Mouse (Mus musculus) limb, embryonic 11.5 days (tissue): Measurements from ENCODE around the gene Trim17. TPM values are rescaled to one million over a fixed set of nuclear protein-coding genes. Genes with fewer than 3 reads are reported as not detected.

Source experiments
- ATAC-seq: fragments of 200-750 bp; cut with Nextera tagmentation; 2 replicates; pipeline ENCODE4 v1.8.0; 2017; ENCODE audit warnings: low read depth; ENCODE audit not compliant: insufficient number of reproducible peaks, low FRiP score, low TSS enrichment
- DNase-seq: peaks from one replicate; pipeline ENCODE4 v3.0.0-alpha.2; 2015; ENCODE audit warnings: low spot score
- H3K27ac ChIP-seq: fragments of 300-500 bp; sonication (generic); replicated peaks from 2 replicates; pipeline ENCODE4 v1.5.1; 2014; ENCODE audit warnings: low read depth, mild to moderate bottlenecking, low read length
- H3K27me3 ChIP-seq: fragments of 300-500 bp; sonication (generic); 2 replicates; pipeline ENCODE4 v1.6.1; 2014; ENCODE audit warnings: mild to moderate bottlenecking, low read length, mixed read lengths; ENCODE audit not compliant: control insufficient read depth, insufficient read depth
- H3K36me3 ChIP-seq: fragments of 300-500 bp; sonication (generic); 2 replicates; pipeline ENCODE4 v1.6.1; 2014; ENCODE audit warnings: mild to moderate bottlenecking, low read length, moderate library complexity, mixed read lengths; ENCODE audit not compliant: control insufficient read depth, insufficient read depth
- H3K4me1 ChIP-seq: fragments of 300-500 bp; sonication (generic); 2 replicates; pipeline ENCODE4 v1.6.1; 2014; ENCODE audit warnings: low read length, mixed read lengths; ENCODE audit not compliant: control insufficient read depth, insufficient read depth
- H3K4me2 ChIP-seq: fragments of 300-500 bp; sonication (generic); 2 replicates; pipeline ENCODE4 v1.6.1; 2014; ENCODE audit warnings: low read depth, mild to moderate bottlenecking, moderate library complexity; ENCODE audit not compliant: severe bottlenecking
- H3K4me3 ChIP-seq: fragments of 300-500 bp; sonication (generic); 2 replicates; pipeline ENCODE4 v1.5.1; 2014; ENCODE audit warnings: low read depth, low read length
- H3K9ac ChIP-seq: fragments of 300-500 bp; sonication (generic); 2 replicates; pipeline ENCODE4 v1.6.1; 2014; ENCODE audit warnings: mild to moderate bottlenecking, low read length
- H3K9me3 ChIP-seq: fragments of 300-500 bp; sonication (generic); 2 replicates; pipeline ENCODE4 v1.6.1; 2016; ENCODE audit warnings: low read length; ENCODE audit not compliant: control insufficient read depth
- WGBS: fragments of 180-500 bp; shearing (Covaris S2); extraction: QIAGEN DNeasy Blood & Tissue Kit; methylation state at CpG from one replicate; pipeline ENCODE4 v1.1.7; 2014; 5-methylcytosine and 5-hydroxymethylcytosine counted together
- polyA plus RNA-seq: library from polyadenylated mRNA; unstranded; fragments of >200 nt; fragmentation: Nextera tagmentation; extraction: Ambion mirVana; gene quantifications from 2 replicates; pipeline ENCODE4 v1.2.1, GENCODE M21; 2014

Trim17 gene
- polyA plus RNA-seq, 1 experiment from 2014 or later = 0.25 TPM

DNA sequence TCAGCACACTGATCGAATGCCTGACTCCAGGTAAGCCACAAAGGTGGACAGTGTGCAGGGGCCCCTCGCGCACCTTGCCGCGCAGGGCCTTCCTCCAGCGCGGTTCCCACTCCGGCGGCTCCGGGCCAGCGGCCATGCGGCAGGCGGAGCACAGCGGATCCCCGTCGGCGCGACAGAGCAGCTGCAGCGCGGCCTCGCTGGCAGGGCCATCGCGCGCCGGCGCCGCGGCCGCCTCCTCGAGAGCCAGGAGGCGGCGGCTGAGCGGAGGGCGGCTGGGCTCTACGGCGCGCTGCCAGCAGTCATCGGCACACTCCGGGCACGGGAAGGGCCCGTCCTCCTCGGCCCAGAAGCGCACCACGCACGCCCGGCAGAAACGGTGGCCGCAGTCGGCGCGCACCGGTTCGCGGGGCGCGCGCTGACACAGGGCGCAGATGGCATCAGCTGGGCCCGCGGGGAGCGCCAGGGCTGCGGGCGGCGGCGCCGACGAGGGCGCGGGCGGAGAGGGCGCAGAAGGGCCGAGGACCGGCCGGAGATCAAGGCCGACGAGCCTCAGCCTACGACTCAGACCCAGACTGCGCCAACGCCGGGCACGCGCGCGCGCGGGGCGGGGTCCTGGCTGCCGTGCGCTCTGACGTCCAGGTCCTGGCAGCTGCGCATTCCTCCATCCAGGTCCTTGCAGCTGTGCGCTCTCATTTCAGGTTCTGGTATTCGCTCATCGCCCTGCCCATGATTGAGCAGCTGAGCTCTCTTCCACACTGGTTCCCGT lies 16.0 kb upstream of the Trim17 start, which contains the start of gene Rnf187:
Rnf187 (minus strand) TSS at position 595 of the 766 bp plus-strand sequence.
- WGBS = under 1% methylated on average over 90 of the region's 95 CpGs
- peaks cover 3% of the 10 kb centered on the region; the same call in 1 of the 2 replicates for H3K36me3 ChIP-seq
- H3K9me3 ChIP-seq = no peaks in the 10 kb centered on the region
- ATAC-seq (peak; percentile 92), DNase-seq (peak; percentile 96)
- H3K4me2 ChIP-seq = peak within 1 kb of the TSS; percentile 92
- peak within 1 kb of the TSS; percentile 72 for H3K27ac ChIP-seq
- H3K4me1 ChIP-seq = peaks cover 6% of the 10 kb centered on the region
- peak within 1 kb of the TSS; percentile 89 for H3K9ac ChIP-seq
- no peaks in the 10 kb centered on the region for H3K27me3 ChIP-seq
- H3K4me3 ChIP-seq = peak within 1 kb of the TSS; percentile 89

DNA sequence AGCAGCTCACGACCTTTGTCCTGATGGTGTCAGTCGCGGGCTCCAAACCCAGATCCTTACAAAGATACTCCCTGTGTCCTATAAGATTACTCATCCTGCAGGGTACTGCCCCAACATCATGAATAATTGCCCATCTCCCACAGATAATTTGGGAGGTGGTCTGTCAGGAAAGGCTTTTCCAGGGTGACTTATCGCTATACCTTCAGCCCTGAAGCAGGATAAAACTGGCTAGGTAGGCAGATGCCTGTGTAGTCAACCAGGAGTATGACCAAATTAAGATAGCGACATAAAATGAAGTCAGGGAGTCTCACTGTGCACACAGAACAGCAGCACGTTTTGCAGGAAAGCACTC lies 15.4 kb upstream of the Trim17 start:
- 20% methylated on average over 6 of the region's 6 CpGs for WGBS
- H3K4me3 ChIP-seq = peak overlapping the region; percentile 89; the same call in 1 of the 2 replicates
- DNase-seq = no peak
- no peak overlapping the region for H3K27ac ChIP-seq
- no peak overlapping the region for H3K9ac ChIP-seq
- no peaks in the 10 kb centered on the region; the same call in 1 of the 2 replicates for H3K36me3 ChIP-seq
- H3K9me3 ChIP-seq = no peaks in the 10 kb centered on the region
- no peaks in the 10 kb centered on the region for H3K27me3 ChIP-seq
- peak overlapping the region; percentile 43 for H3K4me2 ChIP-seq
- H3K4me1 ChIP-seq = peaks cover 6% of the 10 kb centered on the region
- no peak for ATAC-seq

DNA sequence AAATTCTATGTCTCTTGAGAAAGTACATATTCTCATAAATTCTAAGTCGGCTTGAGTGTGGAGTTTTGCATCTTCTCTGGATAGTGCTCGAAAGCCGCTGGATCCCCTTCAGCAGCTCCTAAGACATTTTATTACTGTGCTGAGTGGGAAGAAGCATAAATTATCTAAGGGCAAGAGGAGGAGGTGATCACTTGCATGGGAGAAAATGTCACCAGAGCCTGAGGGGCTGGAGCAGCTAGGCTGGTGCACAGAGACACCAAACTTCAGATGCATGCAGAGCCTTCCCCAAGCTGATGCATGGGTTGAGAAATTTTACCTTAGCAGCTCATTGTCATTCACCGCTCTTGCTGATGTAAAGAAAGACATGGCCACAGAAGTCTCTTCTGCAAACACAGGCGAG lies 10.3 kb upstream of the Trim17 start:
- Histone ChIP-seq H3K4me1 (no peaks in the 10 kb centered on the region), H3K36me3 (no peaks in the 10 kb centered on the region), H3K4me2 (no peak overlapping the region), H3K9me3 (no peaks in the 10 kb centered on the region), H3K9ac (no peak overlapping the region), H3K4me3 (no peak overlapping the region), H3K27ac (no peak overlapping the region), H3K27me3 (peaks cover 8% of the 10 kb centered on the region)
- no peak for DNase-seq
- ATAC-seq = no peak
- 70% methylated on average over 5 of the region's 5 CpGs for WGBS

DNA sequence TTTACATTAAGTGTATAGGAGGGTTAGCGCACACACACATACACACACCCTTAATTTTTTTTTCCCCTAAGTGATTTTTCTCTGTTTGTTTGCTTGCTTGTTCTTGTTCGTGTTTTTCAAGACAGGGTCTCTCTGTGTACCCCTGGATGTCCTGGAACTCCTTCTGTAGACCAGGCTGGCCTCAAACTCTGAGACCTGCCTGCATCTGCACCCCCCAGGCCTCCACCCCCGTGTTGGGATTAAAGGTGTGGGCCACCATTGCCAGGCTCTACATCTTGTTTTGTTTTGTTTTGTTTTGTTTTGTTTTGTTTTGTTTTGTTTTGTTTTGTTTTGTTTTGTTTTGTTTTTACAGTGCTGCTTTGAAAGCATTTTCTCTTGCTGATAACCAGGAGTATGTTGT lies 7.2 kb upstream of the Trim17 start:
- H3K36me3 ChIP-seq = no peaks in the 10 kb centered on the region
- no peak overlapping the region for H3K27ac ChIP-seq
- ATAC-seq (no peak), DNase-seq (no peak)
- H3K27me3 ChIP-seq = peaks cover 25% of the 10 kb centered on the region
- 78% methylated on average over 3 of the region's 3 CpGs for WGBS
- H3K9ac ChIP-seq = no peak overlapping the region
- no peak overlapping the region for H3K4me2 ChIP-seq
- no peaks in the 10 kb centered on the region for H3K4me1 ChIP-seq
- no peak overlapping the region for H3K4me3 ChIP-seq
- H3K9me3 ChIP-seq = no peaks in the 10 kb centered on the region

DNA sequence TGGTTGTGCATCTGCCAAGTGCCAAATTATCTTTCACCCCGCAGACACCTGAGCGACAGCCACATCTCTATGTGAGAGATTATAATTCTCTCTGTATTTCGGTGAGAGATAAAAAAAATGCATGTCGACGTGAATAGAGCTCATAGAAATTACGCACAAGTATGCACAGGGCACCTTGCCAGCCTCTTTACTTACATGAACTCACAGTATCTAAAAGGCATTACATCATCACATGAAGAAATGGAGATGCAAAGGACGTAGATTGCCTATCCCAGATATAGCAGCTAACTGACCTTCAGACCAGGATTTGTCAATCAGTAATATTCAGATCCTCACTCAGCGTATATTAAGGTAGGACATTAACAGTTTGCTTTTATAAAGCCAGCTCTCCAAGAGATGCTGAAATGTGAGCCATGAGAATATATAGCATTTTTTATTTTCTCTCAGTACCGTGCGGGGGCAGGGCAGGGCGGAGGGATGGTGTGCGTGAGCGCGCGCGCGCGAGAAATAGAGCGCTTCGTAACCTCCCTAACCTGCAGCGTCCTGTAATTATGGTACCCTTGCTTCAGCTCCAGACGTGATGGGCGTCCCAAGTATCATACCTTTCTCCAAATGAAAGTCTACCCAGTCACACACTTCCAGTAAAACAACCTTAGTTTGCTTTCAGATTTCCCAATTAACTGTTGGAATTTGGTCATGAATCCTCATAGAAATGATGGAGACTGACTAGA lies 6.5 kb upstream of the Trim17 start:
- H3K36me3 ChIP-seq = no peaks in the 10 kb centered on the region
- H3K9me3 ChIP-seq = no peaks in the 10 kb centered on the region
- H3K4me3 ChIP-seq = peak overlapping the region; percentile 27
- H3K4me2 ChIP-seq = peak overlapping the region; percentile 39
- ATAC-seq = no peak
- H3K4me1 ChIP-seq = no peaks in the 10 kb centered on the region
- H3K27ac ChIP-seq = no peak overlapping the region; the same call in 1 of the 2 replicates
- DNase-seq = no peak
- 21% methylated on average over 23 of the region's 23 CpGs for WGBS
- peaks cover 25% of the 10 kb centered on the region for H3K27me3 ChIP-seq
- peak overlapping the region; percentile 22; the same call in 1 of the 2 replicates for H3K9ac ChIP-seq

DNA sequence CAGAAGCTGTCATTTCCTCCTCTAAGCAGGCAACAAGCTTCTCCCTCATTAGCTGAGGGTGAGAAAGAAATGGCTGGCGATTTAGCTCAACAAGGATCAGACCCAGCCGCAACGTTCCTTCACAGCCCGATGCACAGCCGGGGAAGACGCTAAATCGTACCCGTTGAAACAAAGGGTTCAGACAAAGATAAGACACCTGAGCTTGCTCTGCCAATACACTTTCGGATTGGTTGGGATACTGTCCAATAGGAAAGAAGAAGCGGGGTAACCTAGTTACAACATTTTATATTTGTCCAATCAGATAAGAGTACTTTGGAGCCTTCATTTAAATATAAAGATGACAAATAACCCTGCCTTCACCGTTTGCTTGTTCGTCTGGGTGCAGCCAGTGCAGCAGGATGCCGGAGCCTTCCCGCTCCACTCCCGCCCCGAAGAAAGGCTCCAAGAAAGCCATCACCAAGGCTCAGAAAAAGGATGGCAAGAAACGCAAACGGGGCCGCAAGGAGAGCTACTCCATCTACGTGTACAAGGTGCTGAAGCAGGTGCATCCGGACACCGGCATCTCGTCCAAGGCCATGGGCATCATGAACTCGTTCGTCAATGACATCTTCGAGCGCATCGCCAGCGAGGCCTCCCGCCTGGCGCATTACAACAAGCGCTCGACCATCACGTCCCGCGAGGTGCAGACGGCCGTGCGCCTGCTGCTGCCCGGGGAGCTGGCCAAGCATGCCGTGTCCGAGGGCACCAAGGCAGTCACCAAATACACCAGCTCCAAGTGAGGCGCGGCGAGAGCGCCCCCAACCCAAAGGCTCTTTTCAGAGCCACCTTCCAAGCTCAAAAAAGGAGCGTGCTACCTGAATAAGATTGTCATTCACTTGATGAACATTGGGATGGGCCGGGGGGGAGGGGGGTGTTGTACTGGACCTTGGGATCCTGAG lies 5.7 kb upstream of the Trim17 start, which contains the start of gene Hist3h2ba:
Hist3h2ba (plus strand) TSS at position 379 of the 938 bp plus-strand sequence.
- H3K9me3 ChIP-seq = no peaks in the 10 kb centered on the region
- no peaks in the 10 kb centered on the region for H3K36me3 ChIP-seq
- ATAC-seq (peak; percentile 81), DNase-seq (peak; percentile 68)
- peak within 1 kb of the TSS; percentile 36; the same call in 1 of the 2 replicates for H3K27ac ChIP-seq
- peak within 1 kb of the TSS; percentile 27 for H3K4me3 ChIP-seq
- H3K27me3 ChIP-seq = peaks cover 25% of the 10 kb centered on the region
- peaks cover 6% of the 10 kb centered on the region; the same call in 1 of the 2 replicates for H3K4me1 ChIP-seq
- peak within 1 kb of the TSS; percentile 39 for H3K4me2 ChIP-seq
- 1% methylated on average over 48 of the region's 48 CpGs for WGBS
- peak within 1 kb of the TSS; percentile 53; the same call in 1 of the 2 replicates for H3K9ac ChIP-seq

DNA sequence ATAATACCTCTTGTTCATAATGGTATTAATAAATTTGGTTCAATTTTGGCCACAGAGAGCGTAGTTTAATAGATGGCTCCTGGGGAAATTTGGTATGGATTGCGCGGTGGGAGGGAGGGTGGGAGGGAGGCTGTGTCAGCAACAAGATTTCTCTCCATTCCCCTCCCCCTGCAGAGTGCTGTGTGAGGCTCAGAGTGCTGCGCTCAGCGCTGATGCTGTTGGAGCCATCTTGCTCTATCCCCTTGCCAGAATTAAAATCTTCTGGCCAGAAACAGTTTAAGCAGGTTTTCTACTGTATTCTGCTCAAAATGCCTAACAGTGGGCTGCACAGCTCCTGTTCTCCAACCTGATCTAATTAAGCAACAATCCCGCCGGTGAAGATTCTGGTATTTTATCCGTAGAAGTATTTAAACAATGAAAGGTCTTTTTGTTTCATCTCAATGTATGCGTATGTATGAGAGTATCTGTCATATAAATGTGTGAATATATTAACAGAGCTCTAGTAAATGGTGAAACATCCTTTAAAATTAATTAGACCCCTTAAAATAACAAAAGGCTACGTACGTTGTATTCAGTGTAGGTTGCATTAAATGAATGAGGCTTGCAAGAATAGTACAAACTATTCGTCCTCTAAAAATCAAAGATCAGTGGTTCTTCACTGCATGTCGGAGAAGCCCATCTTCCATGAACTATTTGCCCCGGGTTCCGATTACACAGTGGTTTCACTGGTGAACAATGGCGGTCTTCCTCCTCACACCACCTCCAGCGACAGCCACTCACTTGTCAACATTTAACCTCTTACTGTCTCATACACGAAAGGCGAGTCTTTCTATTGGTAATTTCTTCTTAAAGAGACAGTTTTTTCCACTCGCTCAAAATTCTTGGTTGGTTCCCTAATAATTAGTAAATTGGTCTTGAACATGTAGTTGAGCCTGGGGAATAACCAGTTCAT lies 4.7 kb upstream of the Trim17 start:
- Histone ChIP-seq H3K9me3 (no peaks in the 10 kb centered on the region), H3K4me1 (peaks cover 6% of the 10 kb centered on the region; the same call in 1 of the 2 replicates), H3K27me3 (peaks cover 25% of the 10 kb centered on the region), H3K4me3 (peak overlapping the region; percentile 27), H3K27ac (no peak overlapping the region; the same call in 1 of the 2 replicates), H3K4me2 (peak overlapping the region; percentile 39), H3K9ac (peak overlapping the region; percentile 1; the same call in 1 of the 2 replicates), H3K36me3 (no peaks in the 10 kb centered on the region)
- ATAC-seq (no peak), DNase-seq (no peak)
- 10% methylated on average over 20 of the region's 20 CpGs for WGBS
